Mouse (Mus musculus): ENCODE results near the gene Slc10a1. TPM values are rescaled to one million over a fixed set of nuclear protein-coding genes. Genes with fewer than 3 reads are reported as not detected.

Gene Slc10a1
- total RNA-seq (2014; fragmentation: Nextera tagmentation) (not detected in 2 replicates), total RNA-seq (2017) (not detected in 2 replicates)

GRCm38 (mm10) chr12:80968605-80969004 lies at the start of gene Slc10a1:
Gene Slc10a1, minus strand, starts transcription at chr12:80968705.
- ATAC-seq (replicated peaks; ENCODE audit: poor library complexity, severe bottlenecking) = no peak

GRCm38 (mm10) chr12:81017624-81018023 lies 49.1 kb upstream of the Slc10a1 start:
- no peak for ATAC-seq (replicated peaks; ENCODE audit: poor library complexity, severe bottlenecking)

- no peak for ATAC-seq (replicated peaks; ENCODE audit: poor library complexity, severe bottlenecking)
Measured at GRCm38 (mm10) chr12:81013496-81013895, 45.0 kb upstream of the Slc10a1 start.

- no peak for ATAC-seq (replicated peaks; ENCODE audit: poor library complexity, severe bottlenecking)
Measured at GRCm38 (mm10) chr12:81011994-81012393, 43.5 kb upstream of the Slc10a1 start.

- no peak for ATAC-seq (replicated peaks; ENCODE audit: poor library complexity, severe bottlenecking)
Measured at GRCm38 (mm10) chr12:81009813-81010212, 41.3 kb upstream of the Slc10a1 start.

GRCm38 (mm10) chr12:81002841-81003635 lies 34.5 kb upstream of the Slc10a1 start:
- ATAC-seq (replicated peaks; ENCODE audit: poor library complexity, severe bottlenecking) = no peak

GRCm38 (mm10) chr12:81000924-81001323 lies 32.4 kb upstream of the Slc10a1 start:
- peak; percentile 20; the same call in 1 of the 2 replicates for ATAC-seq (replicated peaks; ENCODE audit: poor library complexity, severe bottlenecking)

- ATAC-seq (replicated peaks; ENCODE audit: poor library complexity, severe bottlenecking) = peak; percentile 44
Measured at GRCm38 (mm10) chr12:80998528-80999221, 30.2 kb upstream of the Slc10a1 start.

GRCm38 (mm10) chr12:80997652-80998051 lies 29.1 kb upstream of the Slc10a1 start:
- ATAC-seq (replicated peaks; ENCODE audit: poor library complexity, severe bottlenecking) = no peak

GRCm38 (mm10) chr12:80995326-80995725 lies 26.8 kb upstream of the Slc10a1 start:
- peak; percentile 84 for ATAC-seq (replicated peaks; ENCODE audit: poor library complexity, severe bottlenecking)

GRCm38 (mm10) chr12:80993773-80994172 lies 25.3 kb upstream of the Slc10a1 start:
- ATAC-seq (replicated peaks; ENCODE audit: poor library complexity, severe bottlenecking) = peak; percentile 28

GRCm38 (mm10) chr12:80992540-80993122 lies 24.1 kb upstream of the Slc10a1 start:
- no peak for ATAC-seq (replicated peaks; ENCODE audit: poor library complexity, severe bottlenecking)

- ATAC-seq (replicated peaks; ENCODE audit: poor library complexity, severe bottlenecking) = peak; percentile 34
Measured at GRCm38 (mm10) chr12:80991806-80992205, 23.3 kb upstream of the Slc10a1 start.

GRCm38 (mm10) chr12:80990901-80991445 lies 22.5 kb upstream of the Slc10a1 start:
- ATAC-seq (replicated peaks; ENCODE audit: poor library complexity, severe bottlenecking) = no peak

- ATAC-seq (replicated peaks; ENCODE audit: poor library complexity, severe bottlenecking) = no peak
Measured at GRCm38 (mm10) chr12:80988286-80988685, 19.8 kb upstream of the Slc10a1 start.

GRCm38 (mm10) chr12:80986628-80987027 lies 18.1 kb upstream of the Slc10a1 start:
- ATAC-seq (replicated peaks; ENCODE audit: poor library complexity, severe bottlenecking) = no peak; the same call in 1 of the 2 replicates

GRCm38 (mm10) chr12:80983695-80984094 lies 15.2 kb upstream of the Slc10a1 start:
- peak; percentile 52; the same call in 1 of the 2 replicates for ATAC-seq (replicated peaks; ENCODE audit: poor library complexity, severe bottlenecking)

GRCm38 (mm10) chr12:80982326-80982725 lies 13.8 kb upstream of the Slc10a1 start:
- peak; percentile 66 for ATAC-seq (replicated peaks; ENCODE audit: poor library complexity, severe bottlenecking)

- ATAC-seq (replicated peaks; ENCODE audit: poor library complexity, severe bottlenecking) = no peak
Measured at GRCm38 (mm10) chr12:80975939-80976671, 7.6 kb upstream of the Slc10a1 start.

- no peak for ATAC-seq (replicated peaks; ENCODE audit: poor library complexity, severe bottlenecking)
Measured at GRCm38 (mm10) chr12:80971756-80972155, 3.3 kb upstream of the Slc10a1 start.

Data from granulocyte monocyte progenitor cell, adult 5-6 weeks (primary cell).